ENCODE assay signal across 9 mouse cellular contexts in genomic region chr6:140819451-140819878, GRCm38 (mm10).
DNase-seq lines count a peak whose midpoint lies in the region; ATAC-seq lines count a peak whose summit lies in the region.
"Had no signal": no experiment of that assay in that cellular context is flagged by ENCODE, and none has a peak within 500 bp of the region (broad histone marks: within the 10 kb centered on the region; RNA-seq: fewer than 3 reads in every experiment).

No protein-coding gene starts in this region.

- WGBS in embryonic facial prominence, embryonic 13.5 days: 62% methylated on average over 8 of the region's 8 CpGs
- WGBS in embryonic facial prominence, embryonic 10.5 days: 88% methylated on average over 8 of the region's 8 CpGs
- WGBS in limb, embryonic 15.5 days: 60% methylated on average over 8 of the region's 8 CpGs

- no peak overlapping the region for H3K4me2 ChIP-seq in embryonic facial prominence, embryonic 13.5 days
- no peak overlapping the region for H3K4me2 ChIP-seq in limb, embryonic 15.5 days
- H3K4me2 ChIP-seq: forebrain, embryonic 13.5 days had no signal

- H3K4me3 ChIP-seq in embryonic facial prominence, embryonic 13.5 days: no peak overlapping the region
- no peak overlapping the region for H3K4me3 ChIP-seq in embryonic facial prominence, embryonic 10.5 days
- H3K4me3 ChIP-seq in limb, embryonic 15.5 days: no peak overlapping the region
- H3K4me3 ChIP-seq: forebrain, embryonic 13.5 days had no signal

- no peaks in the 10 kb centered on the region for H3K36me3 ChIP-seq in embryonic facial prominence, embryonic 13.5 days
- no peaks in the 10 kb centered on the region for H3K36me3 ChIP-seq in embryonic facial prominence, embryonic 10.5 days (replicated peaks)
- H3K36me3 ChIP-seq in limb, embryonic 15.5 days: no peaks in the 10 kb centered on the region

- no peaks in the 10 kb centered on the region for H3K27me3 ChIP-seq in embryonic facial prominence, embryonic 13.5 days
- H3K27me3 ChIP-seq in embryonic facial prominence, embryonic 10.5 days (replicated peaks; ENCODE audit: low read depth, poor library complexity, severe bottlenecking): no peaks in the 10 kb centered on the region
- H3K27me3 ChIP-seq in limb, embryonic 15.5 days: no peaks in the 10 kb centered on the region
- H3K27me3 ChIP-seq: forebrain, embryonic 13.5 days had no signal

- H3K9ac ChIP-seq in embryonic facial prominence, embryonic 13.5 days: no peak overlapping the region
- no peak overlapping the region for H3K9ac ChIP-seq in limb, embryonic 15.5 days
- H3K9ac ChIP-seq: forebrain, embryonic 13.5 days had no signal

- no peaks in the 10 kb centered on the region for H3K9me3 ChIP-seq in embryonic facial prominence, embryonic 13.5 days
- no peaks in the 10 kb centered on the region for H3K9me3 ChIP-seq in embryonic facial prominence, embryonic 10.5 days
- H3K9me3 ChIP-seq in limb, embryonic 15.5 days: no peaks in the 10 kb centered on the region
- H3K9me3 ChIP-seq: forebrain, embryonic 13.5 days had no signal

- H3K4me1 ChIP-seq in embryonic facial prominence, embryonic 13.5 days: peaks cover 9% of the 10 kb centered on the region
- peaks cover 6% of the 10 kb centered on the region; the same call in 1 of the 2 replicates for H3K4me1 ChIP-seq in embryonic facial prominence, embryonic 10.5 days
- H3K4me1 ChIP-seq in limb, embryonic 15.5 days: peaks cover 4% of the 10 kb centered on the region; the same call in 1 of the 2 replicates
- H3K4me1 ChIP-seq: forebrain, embryonic 13.5 days had no signal

- H3K27ac ChIP-seq in embryonic facial prominence, embryonic 13.5 days: no peak overlapping the region
- H3K27ac ChIP-seq in embryonic facial prominence, embryonic 10.5 days (replicated peaks): no peak overlapping the region
- no peak overlapping the region for H3K27ac ChIP-seq in limb, embryonic 15.5 days
- H3K27ac ChIP-seq: forebrain, embryonic 13.5 days had no signal

- ATAC-seq in embryonic facial prominence, embryonic 13.5 days (ENCODE audit: insufficient number of reproducible peaks, insufficient read depth, low FRiP score, low TSS enrichment, low read depth): peak; percentile 26; the same call in 1 of the 2 replicates
- 0 out of 2 replicates have a peak, but pooled peaks have one; percentile 35 for ATAC-seq in limb, embryonic 15.5 days (ENCODE audit: insufficient number of reproducible peaks, low FRiP score, low TSS enrichment, low read depth)
- no peak for ATAC-seq in cerebellum, adult (ENCODE audit: insufficient number of reproducible peaks, low FRiP score, low TSS enrichment)
- ATAC-seq: forebrain, embryonic 13.5 days had no signal

- DNase-seq in embryonic facial prominence, embryonic 10.5 days (ENCODE audit: low spot score): no peak
- DNase-seq in spleen, adult 12 weeks (ENCODE audit: low spot score): peak; percentile 14
- no peak for DNase-seq in spleen, postnatal 14 days (ENCODE audit: low spot score in 2 of 2)
- DNase-seq in thymus, postnatal 36 days: peak; percentile 8 to 20
- DNase-seq in frontal cortex, postnatal 14 days (ENCODE audit: low spot score in 2 of 2): no peak

Comparison
In these comparisons a context has a peak if more than half of its experiments do, and no peak if none do; other contexts are left out.
1. DNase-seq: peak in spleen, adult 12 weeks (single experiment) and thymus, postnatal 36 days (2 of 2); none in embryonic facial prominence, embryonic 10.5 days (single experiment), spleen, postnatal 14 days (0 of 2) and frontal cortex, postnatal 14 days (0 of 2).